Mouse (Mus musculus) C2C12 (cell line): Measurements from ENCODE around the gene Btg1. TPM values are rescaled to one million over a fixed set of nuclear protein-coding genes. Genes with fewer than 3 reads are reported as not detected.

Experiments used
- H3K27me3 ChIP-seq: one replicate; pipeline ENCODE4 v1.6.1; 2011; ENCODE audit not compliant: control insufficient read depth, insufficient read depth, insufficient read length
- H3K36me3 ChIP-seq: one replicate; pipeline ENCODE4 v1.6.1; 2011; ENCODE audit not compliant: control insufficient read depth, insufficient read depth
- H3K4me3 ChIP-seq: one replicate; pipeline ENCODE4 v1.5.1; 2011; ENCODE audit warnings: mild to moderate bottlenecking, control low read depth; ENCODE audit not compliant: poor library complexity, insufficient read depth, severe bottlenecking
- H3K79me2 ChIP-seq: one replicate; pipeline ENCODE4 v1.6.1; 2011; ENCODE audit not compliant: control insufficient read depth, insufficient read depth
- H3K79me3 ChIP-seq: one replicate; pipeline ENCODE4 v1.6.1; 2011; ENCODE audit warnings: low read depth, control low read depth
- H3ac ChIP-seq: one replicate; pipeline ENCODE3; 2011; ENCODE audit warnings: low read depth; ENCODE audit not compliant: control insufficient read depth, insufficient read length
- CEBPB ChIP-seq: IDR thresholded peaks from one replicate; pipeline ENCODE4 v1.6.1; 2011; ENCODE audit warnings: low read depth, mild to moderate bottlenecking, control low read depth, moderate library complexity
- CTCF ChIP-seq: IDR thresholded peaks from one replicate; pipeline ENCODE4 v1.5.1; 2011; ENCODE audit not compliant: control insufficient read depth, insufficient read depth, insufficient read length
- FOSL1 ChIP-seq: IDR thresholded peaks from one replicate; pipeline ENCODE4 v1.8.0; 2011; ENCODE audit warnings: mild to moderate bottlenecking, low read length; ENCODE audit not compliant: poor library complexity, insufficient read depth, severe bottlenecking
- MAX ChIP-seq: IDR thresholded peaks from one replicate; pipeline ENCODE4 v1.6.1; 2011; ENCODE audit warnings: mild to moderate bottlenecking, control low read depth
- MYOD1 ChIP-seq: IDR thresholded peaks from one replicate; pipeline ENCODE4 v1.6.1; 2011; ENCODE audit warnings: low read depth; ENCODE audit not compliant: control insufficient read depth, insufficient read length
- MYOG ChIP-seq: IDR thresholded peaks from one replicate; pipeline ENCODE4 v1.6.1; 2011; ENCODE audit not compliant: control insufficient read depth, insufficient read length; ENCODE audit errors: extremely low read depth
- USF1 ChIP-seq: IDR thresholded peaks from one replicate; pipeline ENCODE4 v1.6.1; 2011; ENCODE audit warnings: low read depth, mild to moderate bottlenecking, control low read depth, moderate library complexity
- polyA plus RNA-seq: library from polyadenylated mRNA; unstranded; fragments of >200 nt; fragmentation: generic; extraction: Trizol; gene quantifications from one replicate; pipeline ENCODE4 v1.2.1, GENCODE M21; 2012; ENCODE audit warnings: missing spikeins

Gene Btg1
- polyA plus RNA-seq, 1 experiment, result 31.7 TPM

- TF ChIP-seq FOSL1, result no peak
- no peak for TF ChIP-seq CEBPB
- no peak for TF ChIP-seq USF1
- no peak for TF ChIP-seq CTCF
- TF ChIP-seq MAX, result no peak
- no peak for TF ChIP-seq MYOG
- no peak for TF ChIP-seq MYOD1
Measured at GRCm38 (mm10) chr10:96602339-96602738, 14.5 kb upstream of the Btg1 start.

GRCm38 (mm10) chr10:96605168-96605567, 11.6 kb upstream of the Btg1 start:
- Histone ChIP-seq H3K79me3 (no peaks in the 10 kb centered on the region), H3K79me2 (no peaks in the 10 kb centered on the region)
- no peak for TF ChIP-seq MYOD1
- TF ChIP-seq MYOG, result no peak
- TF ChIP-seq USF1, result no peak
- no peak for TF ChIP-seq MAX
- TF ChIP-seq CEBPB, result no peak
- no peak for TF ChIP-seq FOSL1
- TF ChIP-seq CTCF, result no peak

More at GRCm38 (mm10) chr10:96602339-96602738, 14.5 kb upstream of the Btg1 start:
- H3K79me2 ChIP-seq, result no peaks in the 10 kb centered on the region
- no peaks in the 10 kb centered on the region for H3K27me3 ChIP-seq
- H3ac ChIP-seq, result no peak overlapping the region
- no peaks in the 10 kb centered on the region for H3K36me3 ChIP-seq
- no peak overlapping the region for H3K4me3 ChIP-seq
- no peaks in the 10 kb centered on the region for H3K79me3 ChIP-seq

GRCm38 (mm10) chr10:96605856-96606255, 10.9 kb upstream of the Btg1 start:
- H3K79me2 ChIP-seq, result no peaks in the 10 kb centered on the region
- no peaks in the 10 kb centered on the region for H3K27me3 ChIP-seq
- H3K4me3 ChIP-seq, result no peak overlapping the region
- no peaks in the 10 kb centered on the region for H3K79me3 ChIP-seq
- TF ChIP-seq MAX (no peak), MYOD1 (no peak), CEBPB (no peak), MYOG (no peak), USF1 (no peak), FOSL1 (no peak), CTCF (no peak)
- H3ac ChIP-seq, result no peak overlapping the region
- H3K36me3 ChIP-seq, result no peaks in the 10 kb centered on the region

More at GRCm38 (mm10) chr10:96605168-96605567, 11.6 kb upstream of the Btg1 start:
- H3ac ChIP-seq, result no peak overlapping the region
- no peaks in the 10 kb centered on the region for H3K27me3 ChIP-seq
- H3K36me3 ChIP-seq, result no peaks in the 10 kb centered on the region
- no peak overlapping the region for H3K4me3 ChIP-seq

GRCm38 (mm10) chr10:96607617-96608185, 9.1 kb upstream of the Btg1 start:
- H3K4me3 ChIP-seq, result no peak overlapping the region
- H3K27me3 ChIP-seq, result no peaks in the 10 kb centered on the region
- TF ChIP-seq USF1 (no peak), CTCF (no peak), MAX (no peak), CEBPB (no peak), MYOG (no peak), FOSL1 (no peak), MYOD1 (no peak)
- H3K36me3 ChIP-seq, result no peaks in the 10 kb centered on the region
- no peaks in the 10 kb centered on the region for H3K79me3 ChIP-seq
- no peak overlapping the region for H3ac ChIP-seq
- no peaks in the 10 kb centered on the region for H3K79me2 ChIP-seq

- TF ChIP-seq FOSL1 (no peak), MYOG (no peak), CTCF (no peak), MAX (no peak), USF1 (no peak), CEBPB (no peak), MYOD1 (no peak)
- Histone ChIP-seq H3K27me3 (no peaks in the 10 kb centered on the region), H3K36me3 (no peaks in the 10 kb centered on the region), H3K79me3 (no peaks in the 10 kb centered on the region), H3K4me3 (no peak overlapping the region), H3K79me2 (no peaks in the 10 kb centered on the region), H3ac (no peak overlapping the region)
Measured at GRCm38 (mm10) chr10:96609356-96610345, 7.2 kb upstream of the Btg1 start.
